Mouse (Mus musculus): Measurements from ENCODE around the gene Ccdc102a. TPM values are rescaled to one million over a fixed set of nuclear protein-coding genes. Genes with fewer than 3 reads are reported as not detected.
A peak's percentile ranks its signal among the peaks of the same experiment; 100 is the strongest.

Gene Ccdc102a
- 1 to 10 TPM; 5.0 to 5.7 TPM for total RNA-seq (2021)
- polyA plus RNA-seq (2012; rRNA removed) = 5.2 and 6.4 TPM in 2 replicates
- long read RNA-seq, partial matches to known transcripts = 0 of 3 reads
- long read RNA-seq, other reads (novel, unspliced or antisense) = 1 of 3 reads

DNA sequence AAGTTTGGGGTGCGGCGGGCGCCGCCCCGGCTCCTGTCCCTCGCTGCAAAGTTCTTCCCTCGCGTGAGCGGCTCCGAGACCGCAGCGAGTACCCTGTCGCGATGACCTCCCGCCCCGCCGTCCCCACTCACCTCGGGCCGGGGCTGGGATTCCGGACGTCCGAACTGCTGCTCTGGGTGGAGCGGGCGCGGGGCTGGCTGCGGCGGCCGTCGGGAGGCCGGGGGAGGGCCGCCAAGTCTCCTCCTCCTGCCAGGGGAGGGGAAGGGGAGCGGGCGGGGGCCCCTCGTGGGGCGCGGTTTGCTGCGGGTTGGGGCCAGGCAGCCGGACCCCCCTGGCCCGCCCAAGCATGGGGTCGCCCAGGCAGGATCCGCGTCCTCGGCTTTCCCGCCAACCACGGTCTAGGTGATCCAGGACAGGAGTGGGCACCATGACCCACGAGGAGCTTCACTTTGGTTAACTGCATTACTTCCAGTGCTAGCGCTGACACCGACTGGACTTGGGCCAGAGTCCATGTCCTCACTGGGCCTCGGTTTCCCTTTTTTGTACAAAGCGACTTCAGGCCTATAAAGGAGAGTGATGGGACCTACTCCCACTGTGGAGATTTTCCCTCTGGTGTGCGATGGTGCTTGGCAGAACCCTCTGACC is at the start of gene Ccdc102a:
Gene Ccdc102a (minus strand): TSS at position 248 of the 645 bp plus-strand sequence.
- peak within 1 kb of the TSS; percentile 86 for H3K4me3 ChIP-seq
- H3K27me3 ChIP-seq (ENCODE audit: control insufficient read depth, insufficient read depth, low read length) = no peaks in the 10 kb centered on the region
- WGBS = 3% methylated on average over 50 of the region's 51 CpGs
- intact Hi-C loops (cut with DNase I) = no loop called here
- no peaks in the 10 kb centered on the region for H3K36me3 ChIP-seq (ENCODE audit: control insufficient read depth, insufficient read depth, low read length)
- peak within 1 kb of the TSS; percentile 70 for H3K9ac ChIP-seq (ENCODE audit: low read depth, low read length)
- H3K27ac ChIP-seq = peak within 1 kb of the TSS; percentile 98
- DNase-seq = peak; percentile 82 to 85
- no peaks in the 10 kb centered on the region for H3K79me2 ChIP-seq (replicated peaks; ENCODE audit: control insufficient read depth, insufficient read depth, low read length)
- TF ChIP-seq POLR2A (IDR thresholded peaks at IDR 0.05; ENCODE audit: insufficient read depth, low read depth, low read length) = 0 out of 2 replicates have a peak, but pooled peaks have one; percentile 27
- no peak for TF ChIP-seq EP300 (IDR thresholded peaks at IDR 0.05; ENCODE audit: insufficient read depth, low read depth, low read length)
- H3K4me1 ChIP-seq (ENCODE audit: control insufficient read depth, insufficient read depth, low read length) = peaks cover 11% of the 10 kb centered on the region

DNA sequence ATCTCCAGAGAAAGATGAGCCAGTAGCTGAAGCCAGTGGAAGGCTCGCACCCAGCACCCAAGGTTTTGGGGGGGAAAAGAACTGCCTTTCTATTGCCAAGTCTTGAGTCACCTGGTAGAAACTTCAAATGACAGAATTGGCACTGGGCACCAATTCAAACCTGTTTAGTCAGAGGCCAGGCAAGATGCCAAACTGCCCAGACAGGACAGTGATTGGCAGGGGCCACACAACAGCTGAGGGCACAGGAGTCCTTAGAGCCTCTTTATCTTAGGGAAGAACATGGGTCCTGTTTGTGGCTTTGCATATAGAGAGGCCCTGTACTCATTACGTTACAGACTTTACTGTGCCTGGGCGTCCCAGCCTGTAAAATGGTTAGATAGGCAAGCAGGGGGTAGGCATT is 49.7 kb upstream of the Ccdc102a start:
- no peak for TF ChIP-seq EP300 (IDR thresholded peaks at IDR 0.05; ENCODE audit: insufficient read depth, low read depth, low read length)
- no peak for TF ChIP-seq CTCF (IDR thresholded peaks at IDR 0.05)
- no peak for TF ChIP-seq POLR2A (IDR thresholded peaks at IDR 0.05; ENCODE audit: insufficient read depth, low read depth, low read length)
- WGBS = 68% methylated on average over 3 of the region's 3 CpGs
- Histone ChIP-seq H3K4me1 (ENCODE audit: control insufficient read depth, insufficient read depth, low read length) (peaks cover 5% of the 10 kb centered on the region), H3K27me3 (ENCODE audit: control insufficient read depth, insufficient read depth, low read length) (no peaks in the 10 kb centered on the region), H3K36me3 (ENCODE audit: control insufficient read depth, insufficient read depth, low read length) (no peaks in the 10 kb centered on the region), H3K9ac (ENCODE audit: low read depth, low read length) (no peak overlapping the region), H3K27ac (no peak overlapping the region), H3K79me2 (replicated peaks; ENCODE audit: control insufficient read depth, insufficient read depth, low read length) (no peaks in the 10 kb centered on the region), H3K4me3 (no peak overlapping the region)
- peak in 1 of 2 experiments; percentile 54 for DNase-seq
- intact Hi-C loops (cut with DNase I) = no loop called here

DNA sequence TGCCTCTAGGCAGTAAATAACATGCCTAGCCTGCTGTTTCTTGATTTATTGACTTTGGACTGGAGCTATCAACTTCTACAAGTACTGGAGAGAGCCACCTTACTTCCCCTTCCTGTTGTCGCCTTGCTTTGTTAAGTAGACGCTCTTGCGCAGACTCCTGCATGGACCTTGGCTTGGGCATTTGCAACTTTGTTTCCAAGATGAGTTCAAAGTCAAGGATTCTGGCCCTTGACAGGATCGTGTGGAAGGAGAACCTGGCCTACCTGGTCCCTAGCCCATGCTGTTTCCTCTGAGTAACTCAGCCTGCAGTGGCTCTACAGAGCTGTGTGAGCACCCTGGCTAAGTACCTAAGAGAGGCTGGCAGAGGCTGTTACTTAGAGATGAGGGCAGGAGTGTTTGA is 49.2 kb upstream of the Ccdc102a start:
- Histone ChIP-seq H3K79me2 (replicated peaks; ENCODE audit: control insufficient read depth, insufficient read depth, low read length) (no peaks in the 10 kb centered on the region), H3K9ac (ENCODE audit: low read depth, low read length) (no peak overlapping the region), H3K4me3 (no peak overlapping the region), H3K27me3 (ENCODE audit: control insufficient read depth, insufficient read depth, low read length) (no peaks in the 10 kb centered on the region), H3K27ac (peak overlapping the region; percentile 43), H3K36me3 (ENCODE audit: control insufficient read depth, insufficient read depth, low read length) (no peaks in the 10 kb centered on the region), H3K4me1 (ENCODE audit: control insufficient read depth, insufficient read depth, low read length) (peaks cover 5% of the 10 kb centered on the region)
- no peak for TF ChIP-seq POLR2A (IDR thresholded peaks at IDR 0.05; ENCODE audit: insufficient read depth, low read depth, low read length)
- TF ChIP-seq EP300 (IDR thresholded peaks at IDR 0.05; ENCODE audit: insufficient read depth, low read depth, low read length) = no peak
- TF ChIP-seq CTCF (IDR thresholded peaks at IDR 0.05) = no peak
- intact Hi-C loops (cut with DNase I) = no loop called here
- WGBS = 63% methylated on average over 4 of the region's 4 CpGs
- no peak for DNase-seq

DNA sequence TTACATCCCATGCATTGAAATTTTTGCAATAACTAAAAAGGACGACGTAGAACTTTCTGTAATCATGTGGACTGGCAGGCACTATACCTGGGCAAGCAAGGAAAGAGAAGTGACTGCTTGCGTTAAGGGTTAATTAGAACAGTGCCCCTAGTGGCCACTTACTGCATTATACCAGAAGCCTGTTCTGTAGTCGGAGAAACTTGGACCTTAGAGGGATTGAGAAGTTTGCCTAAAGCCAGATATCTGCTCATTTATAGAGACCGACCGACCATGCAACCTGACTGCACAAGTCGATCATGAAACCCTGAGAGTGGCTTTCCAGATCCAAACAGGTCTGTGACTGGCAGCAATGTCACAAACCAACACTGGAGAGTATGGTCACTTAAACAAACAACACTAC is 48.7 kb upstream of the Ccdc102a start:
- no peak for DNase-seq
- no peak for TF ChIP-seq EP300 (IDR thresholded peaks at IDR 0.05; ENCODE audit: insufficient read depth, low read depth, low read length)
- peak; percentile 88 for TF ChIP-seq CTCF (IDR thresholded peaks at IDR 0.05)
- TF ChIP-seq POLR2A (IDR thresholded peaks at IDR 0.05; ENCODE audit: insufficient read depth, low read depth, low read length) = no peak
- H3K27ac ChIP-seq = peak overlapping the region; percentile 43
- H3K27me3 ChIP-seq (ENCODE audit: control insufficient read depth, insufficient read depth, low read length) = no peaks in the 10 kb centered on the region
- H3K36me3 ChIP-seq (ENCODE audit: control insufficient read depth, insufficient read depth, low read length) = no peaks in the 10 kb centered on the region
- no peaks in the 10 kb centered on the region for H3K79me2 ChIP-seq (replicated peaks; ENCODE audit: control insufficient read depth, insufficient read depth, low read length)
- intact Hi-C loops (cut with DNase I) = loop anchor here (1.0 kb wide), 1 partner anchor 35 kb away; no protein-coding TSS in a partner anchor
- WGBS = 31% methylated on average over 7 of the region's 7 CpGs
- H3K4me1 ChIP-seq (ENCODE audit: control insufficient read depth, insufficient read depth, low read length) = peaks cover 5% of the 10 kb centered on the region
- H3K4me3 ChIP-seq = no peak overlapping the region
- no peak overlapping the region for H3K9ac ChIP-seq (ENCODE audit: low read depth, low read length)

DNA sequence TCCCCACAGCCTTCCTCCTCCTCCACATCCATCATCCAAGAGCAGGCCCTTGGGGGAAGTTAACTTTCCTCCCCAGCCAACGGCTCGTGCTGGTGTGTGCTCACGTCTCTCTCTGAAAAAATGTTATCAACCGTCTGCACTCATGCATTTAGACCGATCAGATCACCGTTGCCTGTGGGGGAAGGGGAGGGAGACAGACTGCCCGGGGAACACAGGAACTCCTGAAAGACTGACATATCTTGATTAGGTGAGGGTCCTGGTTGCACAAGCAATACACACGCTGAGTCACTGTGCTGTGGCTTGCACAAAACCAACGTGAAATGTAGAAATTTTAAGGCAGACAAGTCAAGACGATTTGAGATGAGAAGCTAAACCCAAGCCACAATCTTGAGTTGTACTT is 46.9 kb upstream of the Ccdc102a start:
- no peak for TF ChIP-seq POLR2A (IDR thresholded peaks at IDR 0.05; ENCODE audit: insufficient read depth, low read depth, low read length)
- Histone ChIP-seq H3K4me1 (ENCODE audit: control insufficient read depth, insufficient read depth, low read length) (peaks cover 5% of the 10 kb centered on the region), H3K27me3 (ENCODE audit: control insufficient read depth, insufficient read depth, low read length) (no peaks in the 10 kb centered on the region), H3K79me2 (replicated peaks; ENCODE audit: control insufficient read depth, insufficient read depth, low read length) (no peaks in the 10 kb centered on the region), H3K4me3 (no peak overlapping the region), H3K9ac (ENCODE audit: low read depth, low read length) (no peak overlapping the region), H3K36me3 (ENCODE audit: control insufficient read depth, insufficient read depth, low read length) (no peaks in the 10 kb centered on the region), H3K27ac (no peak overlapping the region)
- DNase-seq = no peak
- 28% methylated on average over 10 of the region's 10 CpGs for WGBS
- intact Hi-C loops (cut with DNase I) = no loop called here

DNA sequence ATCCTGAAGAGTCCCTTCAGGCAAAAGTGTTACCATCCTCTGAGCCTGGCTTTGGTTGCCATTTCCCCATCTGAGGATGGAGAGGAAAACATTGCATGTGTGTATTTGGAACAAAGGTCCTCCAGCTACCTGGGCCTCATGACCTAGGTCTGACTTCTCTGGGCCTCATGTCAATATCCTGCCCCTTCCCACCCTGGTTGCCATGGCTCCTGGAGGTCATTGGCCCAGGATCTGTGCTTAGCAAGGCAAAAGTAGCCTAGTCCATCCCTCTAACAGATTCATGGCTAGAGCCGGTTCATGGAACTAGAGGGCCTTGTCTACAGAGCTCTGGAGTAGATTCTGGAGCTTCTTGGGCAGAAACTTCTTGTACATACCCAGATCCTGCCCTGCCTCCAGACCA is 44.3 kb upstream of the Ccdc102a start:
- intact Hi-C loops (cut with DNase I) = no loop called here
- TF ChIP-seq POLR2A (IDR thresholded peaks at IDR 0.05; ENCODE audit: insufficient read depth, low read depth, low read length) = no peak
- TF ChIP-seq EP300 (IDR thresholded peaks at IDR 0.05; ENCODE audit: insufficient read depth, low read depth, low read length) = no peak
- no peak for TF ChIP-seq CTCF (IDR thresholded peaks at IDR 0.05)
- H3K79me2 ChIP-seq (replicated peaks; ENCODE audit: control insufficient read depth, insufficient read depth, low read length) = no peaks in the 10 kb centered on the region
- no peaks in the 10 kb centered on the region for H3K36me3 ChIP-seq (ENCODE audit: control insufficient read depth, insufficient read depth, low read length)
- WGBS = 75% methylated on average over 1 of the region's 1 CpGs
- no peak overlapping the region for H3K4me3 ChIP-seq
- H3K27me3 ChIP-seq (ENCODE audit: control insufficient read depth, insufficient read depth, low read length) = no peaks in the 10 kb centered on the region
- H3K9ac ChIP-seq (ENCODE audit: low read depth, low read length) = no peak overlapping the region
- H3K4me1 ChIP-seq (ENCODE audit: control insufficient read depth, insufficient read depth, low read length) = peaks cover 4% of the 10 kb centered on the region
- no peak for DNase-seq
- H3K27ac ChIP-seq = no peak overlapping the region
